Mouse (Mus musculus): ENCODE data around the gene Stt3b.

DNA sequence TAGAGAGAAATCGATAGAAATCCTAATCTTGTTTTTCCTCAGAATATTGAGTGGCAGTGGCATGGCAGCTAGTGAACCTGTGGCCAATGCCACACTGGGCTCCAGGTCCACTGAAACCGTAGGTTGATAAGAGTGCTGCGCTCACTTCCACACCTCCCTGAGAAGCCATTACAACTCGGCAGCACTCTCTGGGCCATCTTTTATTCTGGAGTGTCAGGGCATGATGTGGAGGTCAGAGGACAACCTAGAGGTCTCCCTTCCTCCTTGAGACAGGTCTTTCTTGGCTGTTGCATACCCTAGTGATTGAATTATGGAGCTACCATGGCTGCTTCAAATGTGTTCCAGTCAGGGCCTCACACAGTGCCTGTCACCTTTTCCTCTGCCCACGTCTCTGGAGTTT lies 48.3 kb downstream of the Stt3b start:
- TF ChIP-seq CTCF (conservative IDR thresholded peaks at IDR 0.05; ENCODE audit: low read length) = no peak
- TF ChIP-seq NANOG (IDR thresholded peaks at IDR 0.05; ENCODE audit: borderline replicate concordance, low read length) = no peak
- no peak for TF ChIP-seq POU5F1 (IDR thresholded peaks at IDR 0.05; ENCODE audit: borderline replicate concordance, low read length)
